Mouse (Mus musculus): ENCODE results near the gene Nol7. TPM values are rescaled to one million over a fixed set of nuclear protein-coding genes. Genes with fewer than 3 reads are reported as not detected.

Nol7 gene
- 10 to 100 TPM; 77.9 to 82.7 TPM for total RNA-seq (2023)

DNA sequence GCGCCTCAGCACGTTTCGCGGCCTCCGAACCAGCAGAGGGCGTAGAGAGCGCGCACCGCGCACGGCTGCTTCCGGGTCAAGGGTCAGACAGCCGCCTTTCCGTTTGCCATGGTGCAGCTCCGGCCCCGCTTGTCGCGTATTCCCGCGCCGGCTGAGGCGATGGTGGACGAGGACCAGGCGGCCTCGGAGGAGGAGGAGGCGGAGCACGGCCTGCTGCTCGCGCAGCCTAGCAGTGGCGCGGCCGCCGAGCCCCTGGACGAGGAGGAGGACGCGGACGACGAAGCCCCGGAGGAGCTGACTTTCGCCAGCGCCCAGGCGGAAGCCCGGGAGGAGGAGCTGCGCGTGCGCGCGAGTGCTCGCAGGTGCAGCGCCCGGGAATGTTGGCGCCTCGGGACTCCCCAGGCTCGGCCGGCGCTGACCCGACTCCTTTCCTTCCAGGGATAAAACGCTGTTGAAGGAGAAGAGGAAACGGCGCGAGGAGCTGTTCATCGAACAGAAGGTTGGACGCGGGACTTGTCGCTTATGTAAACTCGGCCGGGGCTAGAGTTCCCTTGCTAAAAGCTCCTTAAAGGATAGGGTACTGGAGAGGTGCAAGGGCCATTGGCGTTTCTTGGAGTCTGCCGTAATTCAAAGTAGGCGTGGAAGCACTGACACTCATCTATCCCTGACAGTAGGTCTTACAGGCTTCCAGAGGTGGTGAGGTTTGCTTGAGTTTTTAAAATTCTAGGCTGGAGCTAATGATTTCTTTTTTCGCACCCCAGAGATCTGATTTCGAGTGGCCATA is at the start of gene Nol7:
Gene Nol7, plus strand, starts transcription at position 94 of the 784 bp plus-strand sequence.

DNA sequence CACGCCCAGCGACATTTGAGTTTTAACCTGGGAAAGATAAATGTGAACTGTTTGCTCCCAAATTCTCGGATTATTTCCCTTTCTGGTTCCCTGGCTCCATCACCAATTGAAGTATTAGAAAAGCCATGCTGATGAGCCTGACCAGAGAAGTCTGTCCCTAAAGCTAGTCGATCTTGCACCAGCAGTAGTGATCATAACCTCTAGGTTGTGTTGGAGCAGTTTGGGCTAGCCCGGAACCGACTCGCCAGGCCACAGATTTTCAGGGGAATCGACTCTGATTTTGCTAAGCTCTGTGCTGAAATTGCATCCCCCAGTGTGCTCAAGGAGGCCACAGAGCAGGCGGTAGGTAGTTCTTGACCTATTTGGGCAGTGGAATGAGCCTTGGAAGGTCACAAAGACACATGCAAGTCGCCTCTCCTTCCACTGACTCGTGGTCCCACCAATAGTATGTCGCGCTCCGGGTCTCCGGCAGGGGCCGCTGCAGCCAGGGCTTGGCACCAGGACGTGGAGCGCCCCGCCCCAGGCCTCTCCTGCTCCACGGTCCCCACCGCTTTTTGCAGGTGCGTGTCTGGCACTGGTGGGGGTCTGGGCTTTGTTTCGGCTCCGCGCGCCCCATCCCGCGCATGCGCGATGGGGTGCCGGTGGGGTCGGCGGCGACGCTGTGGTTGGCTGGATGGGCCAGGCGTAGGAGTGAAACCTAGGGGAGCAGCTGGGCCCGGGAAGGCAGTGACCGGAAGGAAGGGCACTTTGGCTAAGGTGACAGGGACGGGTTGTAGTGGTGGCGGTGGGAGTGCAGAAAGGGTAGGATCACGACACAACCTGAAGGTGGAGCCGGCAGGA is 33.0 kb upstream of the Nol7 start, which contains the start of gene Sirt5:
Gene Sirt5, plus strand, starts transcription at position 512 of the 840 bp plus-strand sequence.

Other genes with a start within 250 kb of the Nol7 start
- 10 to 100 TPM in 1 of 2 experiments, 1 to 10 TPM in 1; 4.0 to 11.6 TPM for gene Tbc1d7, start 226.9 kb upstream of the Nol7 start, total RNA-seq (2023)
- gene Gfod1, start 94.2 kb upstream of the Nol7 start, total RNA-seq (2023), result 10 to 100 TPM; 24.5 to 42.3 TPM
- 1 to 10 TPM; 3.2 TPM for gene Sirt5, start 32.9 kb upstream of the Nol7 start, total RNA-seq (2023)
- 100 to 1,000 TPM; 102 to 111 TPM for gene Ranbp9, start 82.9 kb downstream of the Nol7 start, total RNA-seq (2023)
- gene Mcur1, start 161.8 kb downstream of the Nol7 start, total RNA-seq (2023), result 10 to 100 TPM; 31.7 to 35.7 TPM
- gene Rnf182, start 217.3 kb downstream of the Nol7 start, total RNA-seq (2023), result not detected